Mouse (Mus musculus) liver, adult 2 months (tissue): Measurements from ENCODE around the gene Robo1. TPM values are rescaled to one million over a fixed set of nuclear protein-coding genes. Genes with fewer than 3 reads are reported as not detected.

Source experiments
- DNase-seq: peaks from one replicate; pipeline ENCODE4 v3.0.0-alpha.2; 2011; ENCODE audit warnings: low read depth, low spot score; ENCODE audit errors: extremely low read depth
- H3K27ac ChIP-seq: fragments of 200-500 bp; replicated peaks from 2 replicates; pipeline ENCODE4 v1.5.1; 2012; ENCODE audit warnings: low read depth, mild to moderate bottlenecking, control low read depth, inconsistent platforms, low read length; ENCODE audit not compliant: insufficient read depth
- H3K27me3 ChIP-seq: fragments of 200-500 bp; 2 replicates; pipeline ENCODE4 v1.6.1; 2012; ENCODE audit warnings: mild to moderate bottlenecking, moderate library complexity, low read length, inconsistent platforms; ENCODE audit not compliant: control insufficient read depth, insufficient read depth
- H3K36me3 ChIP-seq: fragments of 200-500 bp; 2 replicates; pipeline ENCODE4 v1.6.1; 2012; ENCODE audit warnings: low read length, inconsistent platforms; ENCODE audit not compliant: control insufficient read depth, insufficient read depth
- H3K4me1 ChIP-seq: fragments of 200-500 bp; 2 replicates; pipeline ENCODE4 v1.6.1; 2011; ENCODE audit warnings: low read length; ENCODE audit not compliant: control insufficient read depth, insufficient read depth
- H3K4me3 ChIP-seq: fragments of 200-500 bp; 2 replicates; pipeline ENCODE4 v1.5.1; 2011; ENCODE audit warnings: low read depth, mild to moderate bottlenecking, control low read depth, low read length, moderate library complexity; ENCODE audit not compliant: insufficient read depth
- H3K79me2 ChIP-seq: fragments of 200-500 bp; 2 replicates; pipeline ENCODE4 v1.6.1; 2012; ENCODE audit warnings: inconsistent platforms, mild to moderate bottlenecking, low read length, moderate library complexity; ENCODE audit not compliant: control insufficient read depth, insufficient read depth
- H3K9ac ChIP-seq: fragments of 200-500 bp; 2 replicates; pipeline ENCODE4 v1.6.1; 2012; ENCODE audit warnings: low read depth, mild to moderate bottlenecking, control low read depth, inconsistent platforms, low read length
- CTCF ChIP-seq: fragments of 200-500 bp; IDR thresholded peaks from 2 replicates; pipeline ENCODE4 v1.5.1; 2011; ENCODE audit warnings: low read depth, low read length, control low read depth
- POLR2A ChIP-seq: fragments of 200-500 bp; IDR thresholded peaks from 2 replicates; pipeline ENCODE4 v1.6.1; 2011; ENCODE audit warnings: low read length, control low read depth; ENCODE audit not compliant: insufficient read depth; ENCODE audit errors: extremely low read depth
- WGBS: fragments of 180-500 bp; shearing (Covaris S2); methylation state at CpG from one replicate; pipeline ENCODE4 v1.1.7; 2018; 5-methylcytosine and 5-hydroxymethylcytosine counted together
- polyA plus RNA-seq: library from polyadenylated mRNA; depleted of rRNA; stranded (reverse); fragments of >200 nt; gene quantifications from 2 replicates; pipeline ENCODE4 v1.2.3, GENCODE M21; 2012
- total RNA-seq: library from RNA; depleted of rRNA; stranded (reverse); fragments of >200 nt; gene quantifications from 2 replicates; pipeline ENCODE4 v1.2.3, GENCODE M21; 2014

Robo1 gene
- total and polyA plus RNA-seq, 2 experiments, result 4.5 to 6.4 TPM

DNA sequence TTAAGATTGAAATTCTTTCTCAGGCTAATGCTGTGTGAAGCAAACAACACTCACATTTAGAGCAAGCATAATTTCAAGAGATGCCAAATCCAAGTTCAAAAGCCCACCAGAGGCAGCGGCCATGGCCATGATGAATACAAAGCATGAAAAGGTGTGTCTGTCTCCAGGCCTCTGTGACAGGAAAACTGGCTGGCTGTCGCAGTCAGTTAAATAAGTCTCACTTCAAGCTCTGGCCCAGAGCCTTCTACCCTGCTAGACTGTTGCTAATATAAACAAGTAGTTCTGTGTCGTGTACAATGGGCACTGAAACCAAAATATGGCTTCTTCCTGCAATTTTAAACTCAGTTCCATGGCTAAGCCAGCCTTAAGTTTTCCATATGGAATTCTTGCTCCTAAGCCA lies 629.1 kb downstream of the Robo1 start:
- H3K79me2 ChIP-seq, result no peaks in the 10 kb centered on the region
- no peak for DNase-seq
- H3K4me3 ChIP-seq, result no peak overlapping the region
- no peak overlapping the region for H3K27ac ChIP-seq
- H3K4me1 ChIP-seq, result no peaks in the 10 kb centered on the region
- 71% methylated on average over 3 of the region's 3 CpGs for WGBS
- no peaks in the 10 kb centered on the region for H3K36me3 ChIP-seq
- no peak for TF ChIP-seq POLR2A
- no peak for TF ChIP-seq CTCF
- no peaks in the 10 kb centered on the region for H3K27me3 ChIP-seq
- H3K9ac ChIP-seq, result no peak overlapping the region

DNA sequence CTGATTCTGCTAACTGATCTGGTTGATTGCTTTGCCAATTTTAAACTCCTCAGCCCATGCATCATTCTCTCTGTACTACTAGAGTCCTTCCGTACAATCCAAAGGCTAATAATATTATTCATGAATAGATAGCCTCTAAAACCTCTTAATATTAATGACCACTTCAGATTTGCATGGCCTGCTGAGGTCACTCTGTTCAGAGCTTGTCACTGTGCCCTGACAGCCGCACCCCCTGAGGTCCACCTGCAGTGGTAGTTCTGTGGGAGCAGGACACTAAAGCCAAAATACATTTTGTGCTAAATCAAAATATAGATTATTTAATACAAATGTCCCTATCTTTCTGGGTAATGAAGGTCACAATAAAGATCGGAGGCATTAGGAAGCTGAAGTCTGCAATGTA lies 631.8 kb downstream of the Robo1 start:
- Histone ChIP-seq H3K9ac (no peak overlapping the region), H3K4me3 (no peak overlapping the region), H3K27ac (no peak overlapping the region), H3K36me3 (no peaks in the 10 kb centered on the region), H3K4me1 (no peaks in the 10 kb centered on the region), H3K27me3 (no peaks in the 10 kb centered on the region), H3K79me2 (no peaks in the 10 kb centered on the region)
- 90% methylated on average over 3 of the region's 3 CpGs for WGBS
- DNase-seq, result no peak
- TF ChIP-seq CTCF (no peak), POLR2A (no peak)

DNA sequence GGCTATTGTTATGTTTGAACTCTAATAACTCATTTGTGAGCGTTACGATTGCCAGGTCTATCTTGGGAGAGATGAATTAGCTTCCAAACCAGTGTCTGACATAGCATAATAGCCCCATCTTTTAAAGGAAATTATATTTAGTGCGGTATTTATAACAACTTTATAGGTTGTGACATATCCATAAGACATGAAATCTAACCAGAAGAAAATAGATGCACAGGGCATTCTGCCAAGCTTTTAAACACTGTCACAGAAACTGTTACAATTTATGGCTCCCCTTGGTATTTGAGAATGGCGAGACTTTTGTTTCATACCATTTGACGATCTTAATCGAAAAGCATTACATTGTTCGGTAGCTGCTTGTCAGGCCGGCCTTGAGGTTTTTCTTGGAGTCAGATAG lies 632.7 kb downstream of the Robo1 start:
- 96% methylated on average over 8 of the region's 8 CpGs for WGBS
- Histone ChIP-seq H3K36me3 (no peaks in the 10 kb centered on the region), H3K79me2 (no peaks in the 10 kb centered on the region), H3K4me1 (no peaks in the 10 kb centered on the region), H3K4me3 (no peak overlapping the region), H3K9ac (no peak overlapping the region), H3K27me3 (no peaks in the 10 kb centered on the region), H3K27ac (no peak overlapping the region)
- TF ChIP-seq POLR2A, result no peak
- TF ChIP-seq CTCF, result no peak
- DNase-seq, result no peak

DNA sequence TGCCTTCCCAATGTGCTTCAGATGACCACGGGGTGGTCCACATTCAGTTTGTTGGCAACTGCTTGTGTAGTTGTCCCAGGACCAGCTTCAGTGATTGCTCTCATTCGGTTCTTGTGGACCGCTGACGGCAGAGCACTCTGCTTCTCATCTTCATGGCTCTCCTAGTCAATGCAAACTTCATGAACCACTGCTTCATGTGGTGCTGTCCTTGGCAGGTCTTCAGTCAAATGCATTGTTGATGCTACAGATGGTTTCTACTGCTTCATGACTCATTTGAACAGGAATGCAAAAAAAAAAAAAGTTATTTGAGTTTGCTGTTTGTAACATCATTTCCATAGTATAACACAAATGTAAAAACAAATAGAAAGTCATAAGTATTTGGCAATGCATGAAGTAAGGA lies 636.3 kb downstream of the Robo1 start:
- DNase-seq, result no peak
- Histone ChIP-seq H3K4me1 (no peaks in the 10 kb centered on the region), H3K36me3 (no peaks in the 10 kb centered on the region), H3K79me2 (no peaks in the 10 kb centered on the region), H3K27me3 (no peaks in the 10 kb centered on the region), H3K4me3 (no peak overlapping the region), H3K9ac (no peak overlapping the region), H3K27ac (no peak overlapping the region)
- 94% methylated on average over 4 of the region's 4 CpGs for WGBS
- no peak for TF ChIP-seq POLR2A

DNA sequence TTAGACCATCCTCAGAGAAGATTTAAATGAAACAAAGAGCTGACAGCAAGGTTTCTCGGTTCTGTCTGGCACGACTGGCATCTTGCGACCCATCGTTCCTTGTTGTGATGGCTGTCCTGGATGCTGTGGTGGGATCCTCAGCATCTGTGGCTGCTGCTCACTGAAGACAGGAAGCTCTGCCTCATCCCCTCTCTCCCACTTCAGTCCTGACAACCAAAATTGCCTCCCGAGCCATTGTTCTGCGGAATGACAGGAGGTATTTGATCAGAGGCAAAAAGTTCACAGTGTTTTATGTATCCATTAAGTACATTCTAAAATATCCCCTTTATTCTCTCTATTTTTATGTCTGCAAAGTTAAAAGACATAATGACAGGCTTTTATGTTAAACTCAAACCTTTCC lies 643.9 kb downstream of the Robo1 start:
- no peak overlapping the region for H3K4me3 ChIP-seq
- H3K4me1 ChIP-seq, result no peaks in the 10 kb centered on the region
- no peaks in the 10 kb centered on the region for H3K79me2 ChIP-seq
- TF ChIP-seq POLR2A, result no peak
- no peak for TF ChIP-seq CTCF
- H3K36me3 ChIP-seq, result no peaks in the 10 kb centered on the region
- no peak overlapping the region for H3K9ac ChIP-seq
- no peaks in the 10 kb centered on the region for H3K27me3 ChIP-seq
- no peak for DNase-seq
- no peak overlapping the region for H3K27ac ChIP-seq
- WGBS, result 94% methylated on average over 6 of the region's 6 CpGs

DNA sequence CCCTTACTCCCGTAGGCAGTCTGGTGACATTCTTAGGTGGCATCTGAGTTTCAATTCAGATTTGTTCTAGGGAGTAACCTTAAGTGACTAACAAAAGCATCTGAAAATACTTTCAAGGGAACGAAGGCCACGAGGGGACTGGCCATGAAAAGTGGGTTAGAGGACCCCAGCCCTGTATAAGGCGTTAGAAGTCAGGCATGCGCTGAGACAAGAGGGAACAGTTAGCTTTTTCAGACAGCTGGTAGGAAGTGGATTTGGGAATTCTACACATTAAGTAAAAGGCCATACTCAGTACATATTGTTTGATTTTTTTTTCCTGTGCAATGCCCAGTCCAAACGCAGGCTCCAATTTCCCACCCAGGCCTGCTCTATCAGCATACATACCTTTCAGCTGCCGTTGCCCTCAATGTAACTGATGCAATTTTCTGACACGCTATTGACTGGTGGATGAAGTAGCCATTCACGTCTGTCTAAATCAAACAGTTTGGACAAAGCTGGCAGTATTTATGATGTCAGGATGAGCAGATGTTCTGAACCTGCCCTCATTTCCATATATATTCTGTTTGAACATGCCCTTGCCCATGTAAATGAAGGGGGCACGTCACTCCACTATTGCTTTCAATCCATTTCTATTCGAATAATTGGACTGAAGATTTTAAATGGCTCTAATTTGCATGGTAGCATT lies 651.1 kb downstream of the Robo1 start:
- no peak for DNase-seq

More for the DNA sequence above, 651.1 kb downstream of the Robo1 start:
- no peaks in the 10 kb centered on the region for H3K79me2 ChIP-seq
- H3K9ac ChIP-seq, result no peak overlapping the region
- H3K27ac ChIP-seq, result no peak overlapping the region
- H3K27me3 ChIP-seq, result no peaks in the 10 kb centered on the region
- no peak overlapping the region for H3K4me3 ChIP-seq
- TF ChIP-seq POLR2A (no peak), CTCF (no peak)
- no peaks in the 10 kb centered on the region for H3K4me1 ChIP-seq
- H3K36me3 ChIP-seq, result no peaks in the 10 kb centered on the region
- 93% methylated on average over 11 of the region's 11 CpGs for WGBS
